19 mouse cellular contexts compared by ENCODE assay signal in the genomic region with DNA sequence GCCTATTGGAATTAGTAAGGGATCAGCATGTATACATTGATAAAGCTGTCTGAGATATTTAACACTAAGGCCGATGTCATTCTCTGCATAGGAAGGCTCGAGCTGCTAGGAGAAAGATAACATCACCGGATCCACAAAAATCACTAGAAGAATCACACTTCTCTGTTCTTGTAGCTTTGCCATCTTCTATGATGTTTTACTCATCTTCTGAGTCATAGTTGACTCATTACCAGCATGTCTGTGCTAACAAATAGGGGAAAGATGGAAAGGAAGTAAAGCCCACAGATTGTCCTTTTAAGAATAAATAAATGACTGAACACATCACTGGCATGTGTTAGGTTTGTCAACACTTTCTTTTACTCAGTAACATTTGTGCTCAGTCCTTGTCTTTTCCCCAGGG. TPM values are rescaled to one million over a fixed set of nuclear protein-coding genes. Genes with fewer than 3 reads are reported as not detected.
DNase-seq lines count a peak whose midpoint lies in the region; ATAC-seq lines count a peak whose summit lies in the region.
"Had no signal": no experiment of that assay in that cellular context is flagged by ENCODE, and none has a peak within 500 bp of the region (broad histone marks: within the 10 kb centered on the region; RNA-seq: fewer than 3 reads in every experiment).

No protein-coding gene starts in this region.

- DNase-seq in 3134 (ENCODE audit: extremely low read depth, insufficient read length, low spot score) (peak; percentile 1), 416B (ENCODE audit: low read depth) (peak; percentile 70), MN1 (ENCODE audit: low spot score) (peak; percentile 9)
- DNase-seq in brain, adult 2 months (ENCODE audit: low read depth, low spot score): peak; percentile 35
- DNase-seq in ovary, postnatal 14 days (ENCODE audit: low spot score): no peak
- DNase-seq: adrenal gland, adult 8-10 months; adrenal gland, postnatal 36 days; cerebellum, adult 11 months; cerebellum, adult 8-10 months; cerebellum, postnatal 25 days; gastrocnemius, postnatal 36 days; heart, adult 11 months; heart, postnatal 10 days; heart, postnatal 4 days; kidney, adult 18-20 months had no signal

- no peak for ATAC-seq in inflammation-experienced regulatory T-cells, adult 6 months
- ATAC-seq: forebrain, embryonic 16.5 days; hindbrain, embryonic 16.5 days; intestine, embryonic 15.5 days had no signal

RNA-seq across cellular contexts. Expression of a gene that starts 37.0 kb away (rescaled TPM):
- 10 to 100 TPM; 52.5 to 66.7 (median 60.8) TPM for polyA plus RNA-seq in inflammation-experienced regulatory T-cells, adult 6 months (2017; shearing (Covaris generic))
